ENCODE assay signal across 8 mouse cellular contexts in the genomic region with DNA sequence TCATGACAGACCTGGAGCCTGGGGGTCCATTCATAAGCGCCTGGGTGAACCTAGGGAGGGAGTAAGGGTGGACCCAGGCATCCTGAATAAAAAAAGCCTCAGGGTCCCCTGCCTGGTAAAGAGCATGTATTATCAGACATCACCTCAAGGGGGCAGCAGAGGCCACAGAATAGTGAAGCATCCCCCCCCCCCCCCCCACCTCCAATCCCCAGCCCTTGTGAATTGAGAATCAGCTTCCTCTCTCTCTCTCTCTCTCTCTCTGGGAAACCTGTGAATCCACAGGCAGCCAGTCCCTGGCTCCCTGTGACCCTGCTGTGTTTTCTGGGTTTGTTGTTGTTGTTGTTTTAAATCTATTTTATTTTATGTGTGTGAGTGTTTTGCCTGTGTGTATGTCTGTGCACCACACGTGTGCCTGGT. TPM values are rescaled to one million over a fixed set of nuclear protein-coding genes. Genes with fewer than 3 reads are reported as not detected.
DNase-seq lines count a peak whose midpoint lies in the region; ATAC-seq and TF ChIP-seq lines count a peak whose summit lies in the region.

No protein-coding gene starts in this region.

- TF ChIP-seq CTCF in layer of hippocampus, adult 2 months (conservative IDR thresholded peaks at IDR 0.05), result peak; percentile 75

- no peak overlapping the region for H3K4me2 ChIP-seq in midbrain, embryonic 14.5 days (ENCODE audit: low read length)

- no peak overlapping the region for H3K4me3 ChIP-seq in layer of hippocampus, adult 2 months
- H3K4me3 ChIP-seq in midbrain, embryonic 14.5 days (replicated peaks; ENCODE audit: low read depth, low read length), result no peak overlapping the region

- no peak overlapping the region for H3K27ac ChIP-seq in layer of hippocampus, adult 2 months
- no peak overlapping the region for H3K27ac ChIP-seq in midbrain, embryonic 14.5 days (replicated peaks; ENCODE audit: low read depth, low read length)

- H3K36me3 ChIP-seq in midbrain, embryonic 14.5 days (ENCODE audit: control insufficient read depth, insufficient read depth, low read length), result no peaks in the 10 kb centered on the region

- peak; percentile 76 for ATAC-seq in common myeloid progenitor, adult 5-6 weeks (replicated peaks; ENCODE audit: low read depth, poor library complexity, severe bottlenecking)
- peak; percentile 37 for ATAC-seq in midbrain, embryonic 14.5 days (ENCODE audit: low FRiP score, low TSS enrichment)

- no peaks in the 10 kb centered on the region for H3K4me1 ChIP-seq in midbrain, embryonic 14.5 days (ENCODE audit: control insufficient read depth, insufficient read depth, low read length)

- H3K27me3 ChIP-seq in midbrain, embryonic 14.5 days (ENCODE audit: control insufficient read depth, insufficient read depth, low read length), result no peaks in the 10 kb centered on the region

- WGBS in midbrain, embryonic 14.5 days, result 15% methylated on average over 2 of the region's 2 CpGs

- peak in 1 of 2 experiments; percentile 74 for DNase-seq in layer of hippocampus, adult 2 months (ENCODE audit: low spot score in 2 of 2)
- DNase-seq in layer of hippocampus, adult 8-10 months (ENCODE audit: low spot score in 2 of 2), result no peak
- peak; percentile 81 for DNase-seq in MN1 (ENCODE audit: low spot score)
- peak; percentile 68 to 84 for DNase-seq in heart, postnatal 14 days
- peak; percentile 81 to 82 for DNase-seq in layer of hippocampus, postnatal 10 days (ENCODE audit: low spot score in 2 of 2)
- DNase-seq in midbrain, embryonic 14.5 days, result peak; percentile 92
- DNase-seq in thymus, postnatal 14 days, result peak; percentile 79

- H3K9ac ChIP-seq in midbrain, embryonic 14.5 days (replicated peaks; ENCODE audit: low read length), result no peak overlapping the region

- intact Hi-C loops in heart, postnatal 14 days (cut with DNase I), result loop anchor here (1.0 to 10.0 kb wide), 7 partner anchors 70 to 699 kb away; a partner anchor contains a TSS

- no peaks in the 10 kb centered on the region for H3K9me3 ChIP-seq in midbrain, embryonic 14.5 days (ENCODE audit: control insufficient read depth, low read length)

RNA-seq across cellular contexts. Expression of a gene that starts 11.8 kb away (rescaled TPM):
- 10 to 100 TPM; 20.1 to 20.3 TPM for total RNA-seq in layer of hippocampus, adult 2 months (2021)
- total RNA-seq in layer of hippocampus, adult 8-10 months (2022), result 10 to 100 TPM; 17.6 to 19.2 (median 18.5) TPM
- 24.5 and 24.8 TPM in 2 replicates for total RNA-seq in common myeloid progenitor, adult 5-6 weeks (2017)
- total RNA-seq in heart, postnatal 14 days (2021), result 10 to 100 TPM in 1 of 2 experiments, 1 to 10 TPM in 1; 9.9 to 10.8 TPM
- total RNA-seq in layer of hippocampus, postnatal 10 days (2021), result 10 to 100 TPM; 16.1 to 23.2 TPM
- polyA plus RNA-seq in midbrain, embryonic 14.5 days (2014; fragmentation: Nextera tagmentation; extraction: Ambion mirVana), result 72.6 and 78.0 TPM in 2 replicates

RNA-seq across cellular contexts. Expression of a gene that starts 12.3 kb away (rescaled TPM):
- not detected for total RNA-seq in layer of hippocampus, adult 2 months (2021)
- not detected for total RNA-seq in layer of hippocampus, adult 8-10 months (2022)
- not detected in 2 replicates for total RNA-seq in common myeloid progenitor, adult 5-6 weeks (2017)
- not detected for total RNA-seq in heart, postnatal 14 days (2021)
- not detected for total RNA-seq in layer of hippocampus, postnatal 10 days (2021)
- 0.43 and 0.62 TPM in 2 replicates for polyA plus RNA-seq in midbrain, embryonic 14.5 days (2014; fragmentation: Nextera tagmentation; extraction: Ambion mirVana)

RNA-seq across cellular contexts. Expression of a gene that starts 18.8 kb away (rescaled TPM):
- 1 to 10 TPM in 1 of 2 experiments, under 1 TPM in 1; 0.25 to 1.9 TPM for total RNA-seq in layer of hippocampus, adult 2 months (2021)
- total RNA-seq in layer of hippocampus, adult 8-10 months (2022), result 1 to 10 TPM in 1 of 4 experiments, under 1 TPM in 3; 0.37 to 1.1 (median 0.68) TPM
- 0.14 TPM in 1 of 2 replicates, not detected in the other for total RNA-seq in common myeloid progenitor, adult 5-6 weeks (2017)
- under 1 TPM in 1 of 2 experiments, not detected in 1; 0.65 TPM for total RNA-seq in heart, postnatal 14 days (2021)
- under 1 TPM in 1 of 2 experiments, not detected in 1; 0.85 TPM for total RNA-seq in layer of hippocampus, postnatal 10 days (2021)
- 0.08 and 0.18 TPM in 2 replicates for polyA plus RNA-seq in midbrain, embryonic 14.5 days (2014; fragmentation: Nextera tagmentation; extraction: Ambion mirVana)

RNA-seq across cellular contexts. Expression of a gene that starts 47.2 kb away (rescaled TPM):
- total RNA-seq in layer of hippocampus, adult 2 months (2021), result 1 to 10 TPM; 9.2 to 9.9 TPM
- 10 to 100 TPM in 2 of 4 experiments, 1 to 10 TPM in 2; 9.2 to 16.4 (median 10.5) TPM for total RNA-seq in layer of hippocampus, adult 8-10 months (2022)
- total RNA-seq in common myeloid progenitor, adult 5-6 weeks (2017), result 36.0 and 38.4 TPM in 2 replicates
- 10 to 100 TPM; 23.4 to 26.9 TPM for total RNA-seq in heart, postnatal 14 days (2021)
- total RNA-seq in layer of hippocampus, postnatal 10 days (2021), result 10 to 100 TPM; 10.3 to 10.4 TPM
- polyA plus RNA-seq in midbrain, embryonic 14.5 days (2014; fragmentation: Nextera tagmentation; extraction: Ambion mirVana), result 9.2 and 10.3 TPM in 2 replicates

Comparison
In these comparisons a context has a peak if more than half of its experiments do, and no peak if none do; other contexts are left out.
1. DNase-seq: peak in MN1 (single experiment), heart, postnatal 14 days (2 of 2), layer of hippocampus, postnatal 10 days (2 of 2), midbrain, embryonic 14.5 days (single experiment) and thymus, postnatal 14 days (single experiment); none in layer of hippocampus, adult 8-10 months (0 of 2).